Mouse (Mus musculus) testis, adult 2 months (tissue): ENCODE measurements at regions not wholly inside any gene's neighbourhood (a gene's known extent, or its start where the extent isn't known, plus 50 kb on each side); places are given as distances from the start of the nearest gene placed in this dataset.

Experiments used
- H3K27ac ChIP-seq: fragments of 200-500 bp; 2 replicates; pipeline ENCODE4 v1.5.1; 2012; ENCODE audit warnings: low read depth, low read length; ENCODE audit not compliant: control insufficient read depth, insufficient read depth
- H3K27me3 ChIP-seq: fragments of 200-500 bp; 2 replicates; pipeline ENCODE4 v1.6.1; 2012; ENCODE audit warnings: mild to moderate bottlenecking, low read length, moderate library complexity; ENCODE audit not compliant: control insufficient read depth, insufficient read depth
- H3K36me3 ChIP-seq: fragments of 200-500 bp; 2 replicates; pipeline ENCODE4 v1.6.1; 2012; ENCODE audit warnings: mild to moderate bottlenecking, low read length; ENCODE audit not compliant: control insufficient read depth, insufficient read depth
- H3K4me1 ChIP-seq: fragments of 200-500 bp; 2 replicates; pipeline ENCODE4 v1.6.1; 2012; ENCODE audit warnings: low read length; ENCODE audit not compliant: control insufficient read depth, insufficient read depth
- H3K4me3 ChIP-seq: fragments of 200-500 bp; 2 replicates; pipeline ENCODE4 v1.5.1; 2012; ENCODE audit warnings: low read depth, mild to moderate bottlenecking, low read length, moderate library complexity, mixed read lengths; ENCODE audit not compliant: control insufficient read depth
- CTCF ChIP-seq: fragments of 200-500 bp; IDR thresholded peaks from 2 replicates; pipeline ENCODE4 v1.5.1; 2012; ENCODE audit warnings: low read depth, mild to moderate bottlenecking, inconsistent platforms, low read length, moderate library complexity; ENCODE audit not compliant: control insufficient read depth, insufficient read depth, insufficient replicate concordance
- POLR2A ChIP-seq: fragments of 200-500 bp; IDR thresholded peaks from 2 replicates; pipeline ENCODE4 v1.6.1; 2012; ENCODE audit warnings: low read depth, mild to moderate bottlenecking, inconsistent platforms, low read length, moderate library complexity; ENCODE audit not compliant: control insufficient read depth

GRCm38 (mm10) chr3:58123396-58124077 is 275.7 kb upstream of the Pfn2 start:
- Histone ChIP-seq H3K36me3 (no peaks in the 10 kb centered on the region), H3K27ac (no peak overlapping the region), H3K27me3 (no peaks in the 10 kb centered on the region), H3K4me3 (no peak overlapping the region), H3K4me1 (peaks cover 3% of the 10 kb centered on the region)
- no peak for TF ChIP-seq CTCF

GRCm38 (mm10) chr3:58124886-58125285 is 277.0 kb upstream of the Pfn2 start:
- Histone ChIP-seq H3K27me3 (no peaks in the 10 kb centered on the region), H3K27ac (no peak overlapping the region), H3K4me1 (peaks cover 3% of the 10 kb centered on the region), H3K4me3 (no peak overlapping the region), H3K36me3 (no peaks in the 10 kb centered on the region)
- TF ChIP-seq POLR2A: no peak
- no peak for TF ChIP-seq CTCF

GRCm38 (mm10) chr3:58126996-58127395 is 279.1 kb upstream of the Pfn2 start:
- TF ChIP-seq POLR2A (no peak), CTCF (no peak)
- Histone ChIP-seq H3K27me3 (no peaks in the 10 kb centered on the region), H3K27ac (no peak overlapping the region), H3K36me3 (no peaks in the 10 kb centered on the region), H3K4me1 (peaks cover 3% of the 10 kb centered on the region), H3K4me3 (no peak overlapping the region)

GRCm38 (mm10) chr3:58128059-58128458 is 280.2 kb upstream of the Pfn2 start:
- no peaks in the 10 kb centered on the region; the same call in 1 of the 2 replicates for H3K4me1 ChIP-seq
- TF ChIP-seq CTCF: no peak
- no peak for TF ChIP-seq POLR2A
- H3K36me3 ChIP-seq: no peaks in the 10 kb centered on the region
- H3K27ac ChIP-seq: no peak overlapping the region
- no peaks in the 10 kb centered on the region for H3K27me3 ChIP-seq
- H3K4me3 ChIP-seq: no peak overlapping the region

GRCm38 (mm10) chr3:58129358-58129903 is 281.6 kb upstream of the Pfn2 start:
- H3K27ac ChIP-seq: no peak overlapping the region
- no peak overlapping the region for H3K4me3 ChIP-seq
- H3K27me3 ChIP-seq: no peaks in the 10 kb centered on the region
- H3K4me1 ChIP-seq: no peaks in the 10 kb centered on the region
- H3K36me3 ChIP-seq: no peaks in the 10 kb centered on the region; the same call in 1 of the 2 replicates
- no peak for TF ChIP-seq POLR2A
- no peak for TF ChIP-seq CTCF

GRCm38 (mm10) chr3:58135607-58136365 is 278.7 kb upstream of the Tsc22d2 start:
- no peaks in the 10 kb centered on the region for H3K27me3 ChIP-seq
- no peak for TF ChIP-seq POLR2A
- no peak for TF ChIP-seq CTCF

GRCm38 (mm10) chr3:58138726-58139585 is 275.6 kb upstream of the Tsc22d2 start:
- Histone ChIP-seq H3K27me3 (no peaks in the 10 kb centered on the region), H3K27ac (no peak overlapping the region), H3K4me3 (no peak overlapping the region), H3K4me1 (no peaks in the 10 kb centered on the region), H3K36me3 (no peaks in the 10 kb centered on the region)
- TF ChIP-seq CTCF: no peak
- no peak for TF ChIP-seq POLR2A

More at GRCm38 (mm10) chr3:58135607-58136365, 278.7 kb upstream of the Tsc22d2 start:
- Histone ChIP-seq H3K27ac (no peak overlapping the region), H3K4me3 (no peak overlapping the region), H3K4me1 (no peaks in the 10 kb centered on the region), H3K36me3 (no peaks in the 10 kb centered on the region; the same call in 1 of the 2 replicates)
